Mouse (Mus musculus) forebrain, embryonic 15.5 days (tissue): ENCODE data around the gene Sdr39u1. TPM values are rescaled to one million over a fixed set of nuclear protein-coding genes. Genes with fewer than 3 reads are reported as not detected.

Experiments
- polyA plus RNA-seq: library from polyadenylated mRNA; unstranded; fragments of >200 nt; fragmentation: Nextera tagmentation; extraction: Ambion mirVana; gene quantifications from 2 replicates; pipeline ENCODE4 v1.2.1, GENCODE M21; 2015

Gene Sdr39u1
- polyA plus RNA-seq, 1 experiment from 2014 or later: 106 TPM

Other genes with a start within 250 kb of the Sdr39u1 start
- gene Mdp1, start 239.8 kb downstream of the Sdr39u1 start, polyA plus RNA-seq: 66.0 and 68.5 TPM in 2 replicates
- gene Gmpr2, start 228.4 kb downstream of the Sdr39u1 start, polyA plus RNA-seq: 56.7 and 62.2 TPM in 2 replicates
- gene Nedd8, start 228.2 kb downstream of the Sdr39u1 start, polyA plus RNA-seq: 563 and 611 TPM in 2 replicates
- 32.9 and 36.2 TPM in 2 replicates for gene Tinf2, start 218.5 kb downstream of the Sdr39u1 start, polyA plus RNA-seq
- 0.09 and 0.20 TPM in 2 replicates for gene Tgm1, start 186.4 kb downstream of the Sdr39u1 start, polyA plus RNA-seq
- gene Rabggta, start 178.0 kb downstream of the Sdr39u1 start, polyA plus RNA-seq: 49.9 and 51.4 TPM in 2 replicates
- 77.1 and 82.7 TPM in 2 replicates for gene Dhrs1, start 154.6 kb downstream of the Sdr39u1 start, polyA plus RNA-seq
- gene Nop9, start 154.6 kb downstream of the Sdr39u1 start, polyA plus RNA-seq: 39.7 and 41.4 TPM in 2 replicates
- 0.15 and 0.29 TPM in 2 replicates for gene Cideb, start 141.8 kb downstream of the Sdr39u1 start, polyA plus RNA-seq
- gene Ltb4r2, start 138.9 kb downstream of the Sdr39u1 start, polyA plus RNA-seq: 0.10 and 0.24 TPM in 2 replicates
- gene Ltb4r1, start 134.3 kb downstream of the Sdr39u1 start, polyA plus RNA-seq: 0.26 TPM in 1 of 2 replicates, not detected in the other
- 2.9 and 4.0 TPM in 2 replicates for gene Adcy4, start 116.2 kb downstream of the Sdr39u1 start, polyA plus RNA-seq
- 1.1 and 2.3 TPM in 2 replicates for gene Ripk3, start 111.4 kb downstream of the Sdr39u1 start, polyA plus RNA-seq
- 10.9 and 13.6 TPM in 2 replicates for gene Nfatc4, start 77.1 kb downstream of the Sdr39u1 start, polyA plus RNA-seq
- gene Nynrin, start 46.3 kb downstream of the Sdr39u1 start, polyA plus RNA-seq: 10.5 and 10.7 TPM in 2 replicates
- 0.29 and 0.32 TPM in 2 replicates for gene Cbln3, start 15.9 kb downstream of the Sdr39u1 start, polyA plus RNA-seq
- gene Khnyn, start 15.3 kb downstream of the Sdr39u1 start, polyA plus RNA-seq: 10.1 and 10.4 TPM in 2 replicates
- not detected in 2 replicates for gene Cma1, start 44.4 kb upstream of the Sdr39u1 start, polyA plus RNA-seq
- not detected in 2 replicates for gene Cma2, start 50.7 kb upstream of the Sdr39u1 start, polyA plus RNA-seq
- not detected in 2 replicates for gene Mcpt1, start 117.7 kb upstream of the Sdr39u1 start, polyA plus RNA-seq
- not detected in 2 replicates for gene Mcpt9, start 130.2 kb upstream of the Sdr39u1 start, polyA plus RNA-seq
- gene Mcpt2, start 141.7 kb upstream of the Sdr39u1 start, polyA plus RNA-seq: not detected in 2 replicates
- gene Mcpt4, start 162.0 kb upstream of the Sdr39u1 start, polyA plus RNA-seq: not detected in 2 replicates
- gene Mcpt8, start 185.0 kb upstream of the Sdr39u1 start, polyA plus RNA-seq: 0.18 and 0.23 TPM in 2 replicates
- gene Ctsg, start 202.3 kb upstream of the Sdr39u1 start, polyA plus RNA-seq: not detected in 2 replicates
- not detected in 2 replicates for gene Gzme, start 220.3 kb upstream of the Sdr39u1 start, polyA plus RNA-seq
- gene Gzmd, start 232.3 kb upstream of the Sdr39u1 start, polyA plus RNA-seq: not detected in 2 replicates